8 mouse cellular contexts compared by ENCODE assay signal in the genomic region with DNA sequence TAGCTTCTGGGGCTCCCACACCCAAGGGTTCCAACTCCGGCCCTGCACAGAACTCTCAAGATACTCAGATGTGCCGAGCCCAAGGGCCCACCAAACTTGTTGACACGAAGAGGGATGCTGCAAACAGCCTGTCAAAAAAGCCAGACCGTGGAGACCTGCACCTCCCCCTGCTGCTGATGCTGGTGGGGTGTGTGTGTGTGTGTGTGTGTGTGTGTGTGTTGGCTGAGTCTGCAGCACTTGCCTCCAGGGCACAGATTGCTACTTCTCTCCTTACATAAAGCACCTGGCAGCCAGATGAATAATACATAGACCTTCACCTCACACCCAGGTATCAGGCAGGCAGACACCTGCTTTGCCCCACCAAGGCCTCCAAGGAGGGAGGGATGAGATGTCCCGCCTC. TPM values are rescaled to one million over a fixed set of nuclear protein-coding genes. Genes with fewer than 3 reads are reported as not detected.
DNase-seq lines count a peak whose midpoint lies in the region; ATAC-seq lines count a peak whose summit lies in the region.

No protein-coding gene starts in this region.

- H3K9ac ChIP-seq in liver, embryonic 11.5 days (ENCODE audit: low read depth, low read length) = peak overlapping the region; percentile 81; the same call in 1 of the 2 replicates

- H3K4me1 ChIP-seq in heart, embryonic 10.5 days = peaks cover 59% of the 10 kb centered on the region
- peaks cover 51% of the 10 kb centered on the region for H3K4me1 ChIP-seq in forebrain, embryonic 10.5 days
- H3K4me1 ChIP-seq in liver, embryonic 11.5 days (replicated peaks; ENCODE audit: control insufficient read depth, insufficient read depth, low read length) = peaks cover 37% of the 10 kb centered on the region

- DNase-seq in heart, embryonic 10.5 days (ENCODE audit: low spot score) = no peak
- DNase-seq in heart, postnatal 25 days (ENCODE audit: low spot score) = no peak
- DNase-seq in CD4-positive helper T cell, adult 2 months (ENCODE audit: low read depth, low spot score) = peak; percentile 39
- no peak for DNase-seq in forebrain, embryonic 10.5 days (ENCODE audit: extremely low spot score, low spot score)
- DNase-seq in liver, embryonic 11.5 days (ENCODE audit: low spot score) = no peak
- no peak for DNase-seq in frontal cortex, postnatal 14 days (ENCODE audit: low spot score in 2 of 2)
- DNase-seq in spleen, adult 12 weeks (ENCODE audit: low spot score) = no peak
- DNase-seq in thymus, postnatal 0 days (ENCODE audit: low spot score) = no peak

- H3K4me2 ChIP-seq in liver, embryonic 11.5 days = peak overlapping the region; percentile 95

- peak overlapping the region; percentile 96 for H3K4me3 ChIP-seq in heart, embryonic 10.5 days
- peak overlapping the region; percentile 98 for H3K4me3 ChIP-seq in forebrain, embryonic 10.5 days
- peak overlapping the region; percentile 73 for H3K4me3 ChIP-seq in liver, embryonic 11.5 days (ENCODE audit: low read depth, low read length)

- ATAC-seq in liver, embryonic 11.5 days (replicated peaks; ENCODE audit: low FRiP score) = no peak

- intact Hi-C loops in heart, postnatal 25 days (cut with DNase I) = loop anchor here (2.0 kb wide), 1 partner anchor 41 kb away; no protein-coding TSS in a partner anchor

- no peaks in the 10 kb centered on the region for H3K9me3 ChIP-seq in heart, embryonic 10.5 days
- no peaks in the 10 kb centered on the region for H3K9me3 ChIP-seq in forebrain, embryonic 10.5 days
- H3K9me3 ChIP-seq in liver, embryonic 11.5 days (ENCODE audit: control insufficient read depth, low read length) = no peaks in the 10 kb centered on the region

- peak overlapping the region; percentile 93 for H3K27ac ChIP-seq in heart, embryonic 10.5 days
- peak overlapping the region; percentile 94 for H3K27ac ChIP-seq in forebrain, embryonic 10.5 days
- H3K27ac ChIP-seq in liver, embryonic 11.5 days (ENCODE audit: low read depth, low read length) = no peak overlapping the region

- 0 out of 2 replicates have a peak, but pooled peaks cover 8% of the 10 kb centered on the region for H3K27me3 ChIP-seq in heart, embryonic 10.5 days (ENCODE audit: insufficient read depth, poor library complexity, severe bottlenecking)
- peaks cover 17% of the 10 kb centered on the region for H3K27me3 ChIP-seq in forebrain, embryonic 10.5 days (ENCODE audit: poor library complexity, severe bottlenecking)
- H3K27me3 ChIP-seq in liver, embryonic 11.5 days (replicated peaks; ENCODE audit: control insufficient read depth, insufficient read depth, low read length) = no peaks in the 10 kb centered on the region

- 17% methylated on average over 5 of the region's 5 CpGs for WGBS in heart, embryonic 10.5 days
- WGBS in forebrain, embryonic 10.5 days = 28% methylated on average over 5 of the region's 5 CpGs
- WGBS in liver, embryonic 11.5 days = 33% methylated on average over 5 of the region's 5 CpGs

- peaks cover 12% of the 10 kb centered on the region for H3K36me3 ChIP-seq in heart, embryonic 10.5 days
- H3K36me3 ChIP-seq in forebrain, embryonic 10.5 days (replicated peaks) = peaks cover 10% of the 10 kb centered on the region
- no peaks in the 10 kb centered on the region for H3K36me3 ChIP-seq in liver, embryonic 11.5 days (ENCODE audit: control insufficient read depth, insufficient read depth, low read length)

RNA-seq across cellular contexts. Expression of a gene that starts 1.2 kb away (rescaled TPM):
- 67.7 and 76.3 TPM in 2 replicates for polyA plus RNA-seq in heart, embryonic 10.5 days (2016; fragmentation: Nextera tagmentation; extraction: Ambion mirVana)
- 10 to 100 TPM; 43.0 to 46.7 TPM for total RNA-seq in heart, postnatal 25 days (2021)
- polyA plus RNA-seq in forebrain, embryonic 10.5 days (2016; fragmentation: Nextera tagmentation; extraction: Ambion mirVana) = 50.0 and 56.1 TPM in 2 replicates
- polyA plus RNA-seq in liver, embryonic 11.5 days (2014; fragmentation: Nextera tagmentation; extraction: Ambion mirVana) = 36.4 and 38.8 TPM in 2 replicates
- 30.0 and 37.4 TPM in 2 replicates for polyA plus RNA-seq in thymus, postnatal 0 days (2015; fragmentation: Nextera tagmentation; extraction: Ambion mirVana)

RNA-seq across cellular contexts. Expression of a gene that starts 53.2 kb away (rescaled TPM):
- 87.9 and 102 TPM in 2 replicates for polyA plus RNA-seq in heart, embryonic 10.5 days (2016; fragmentation: Nextera tagmentation; extraction: Ambion mirVana)
- 10 to 100 TPM; 48.4 to 54.0 TPM for total RNA-seq in heart, postnatal 25 days (2021)
- polyA plus RNA-seq in forebrain, embryonic 10.5 days (2016; fragmentation: Nextera tagmentation; extraction: Ambion mirVana) = 117 and 123 TPM in 2 replicates
- 39.2 and 42.5 TPM in 2 replicates for polyA plus RNA-seq in liver, embryonic 11.5 days (2014; fragmentation: Nextera tagmentation; extraction: Ambion mirVana)
- polyA plus RNA-seq in thymus, postnatal 0 days (2015; fragmentation: Nextera tagmentation; extraction: Ambion mirVana) = 52.2 and 70.8 TPM in 2 replicates

RNA-seq across cellular contexts. Expression of a gene that starts 55.8 kb away (rescaled TPM):
- polyA plus RNA-seq in heart, embryonic 10.5 days (2016; fragmentation: Nextera tagmentation; extraction: Ambion mirVana) = 1.6 and 2.0 TPM in 2 replicates
- total RNA-seq in heart, postnatal 25 days (2021) = 1 to 10 TPM; 8.1 to 8.3 TPM
- 1.5 and 1.6 TPM in 2 replicates for polyA plus RNA-seq in forebrain, embryonic 10.5 days (2016; fragmentation: Nextera tagmentation; extraction: Ambion mirVana)
- polyA plus RNA-seq in liver, embryonic 11.5 days (2014; fragmentation: Nextera tagmentation; extraction: Ambion mirVana) = 3.1 and 3.5 TPM in 2 replicates
- polyA plus RNA-seq in thymus, postnatal 0 days (2015; fragmentation: Nextera tagmentation; extraction: Ambion mirVana) = 7.2 and 8.7 TPM in 2 replicates
